Mouse (Mus musculus): Measurements from ENCODE around the gene Ifi27l2b.

DNA sequence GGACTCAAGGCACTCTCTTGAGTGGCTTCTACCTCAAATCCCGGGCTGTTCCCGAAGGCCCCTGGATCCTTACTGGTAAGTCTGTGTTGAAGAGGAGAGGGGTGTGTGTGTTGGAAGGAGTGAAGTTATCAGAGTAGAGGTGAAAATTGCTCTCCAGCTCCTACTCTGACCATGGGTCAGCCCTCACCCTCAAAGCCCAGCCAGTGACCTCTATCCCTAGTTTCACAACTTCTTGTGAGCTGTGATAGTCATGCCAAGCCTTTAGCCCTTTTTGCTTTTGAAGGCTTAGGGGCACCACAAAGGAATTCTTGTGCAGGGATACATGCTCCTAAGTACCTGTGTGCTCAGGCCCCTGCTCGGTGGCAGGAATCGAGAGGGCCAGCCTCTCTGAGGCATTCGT lies 24.6 kb upstream of the Ifi27l2b start:
- TF ChIP-seq CTCF (IDR thresholded peaks at IDR 0.05; ENCODE audit: borderline replicate concordance, insufficient read depth, low read length): no peak
- no peak for TF ChIP-seq POLR2A (IDR thresholded peaks at IDR 0.05; ENCODE audit: low read depth, low read length)
